Mouse (Mus musculus) CH12.LX (cell line): Measurements from ENCODE around the gene Zbtb37. TPM values are rescaled to one million over a fixed set of nuclear protein-coding genes. Genes with fewer than 3 reads are reported as not detected.

Experiments
- DNase-seq: peaks from one replicate; pipeline ENCODE4 v3.0.0-alpha.2; 2013; ENCODE audit errors: extremely low read depth
- H3K27ac ChIP-seq: 2 replicates; pipeline ENCODE4 v1.5.1; 2012; ENCODE audit warnings: low read depth, mild to moderate bottlenecking, control low read depth, moderate library complexity; ENCODE audit not compliant: insufficient read depth
- H3K27me3 ChIP-seq: replicated peaks from 2 replicates; pipeline ENCODE3; 2012; ENCODE audit warnings: inconsistent platforms
- H3K36me3 ChIP-seq, 2 experiments: replicated peaks in 1 of 2; 2 replicates each; pipeline versions ENCODE3 to v1.6.1; 2012; ENCODE audit warnings: inconsistent platforms in 1 of 2, low read length in 1 of 2, mild to moderate bottlenecking in 1 of 2, mixed read lengths in 1 of 2, moderate library complexity in 1 of 2; ENCODE audit not compliant: control insufficient read depth in 1 of 2, insufficient read depth in 1 of 2
- H3K4me1 ChIP-seq, 2 experiments: 2 replicates each; pipeline ENCODE4 v1.6.1; 2012; ENCODE audit warnings: inconsistent platforms in 1 of 2, moderate library complexity in 1 of 2; ENCODE audit not compliant: insufficient read depth in 2 of 2, control insufficient read depth in 1 of 2
- H3K4me2 ChIP-seq: 2 replicates; pipeline ENCODE4 v1.6.1; 2012; ENCODE audit warnings: low read depth, mild to moderate bottlenecking, control low read depth; ENCODE audit not compliant: poor library complexity, insufficient read depth, severe bottlenecking
- H3K4me3 ChIP-seq, 3 experiments: fragments of 150-350 bp in 1 of 3; sonication (generic) in 1 of 3; replicated peaks in 1 of 3; 2 replicates each; pipeline versions ENCODE3 to v1.5.1; 2011 to 2012; ENCODE audit warnings: low read depth in 2 of 3, low read length in 2 of 3, mild to moderate bottlenecking in 2 of 3, moderate library complexity in 2 of 3, control low read depth in 1 of 3, improper control_type of control experiment in 1 of 3, inconsistent platforms in 1 of 3, mixed read lengths in 1 of 3; ENCODE audit not compliant: poor library complexity in 1 of 3
- H3K79me2 ChIP-seq: replicated peaks from 2 replicates; pipeline ENCODE4 v1.6.1; 2012; ENCODE audit warnings: mild to moderate bottlenecking, moderate library complexity; ENCODE audit not compliant: control insufficient read depth, poor library complexity, insufficient read depth, severe bottlenecking; ENCODE audit errors: extremely low read depth
- H3K9ac ChIP-seq: 2 replicates; pipeline ENCODE4 v1.6.1; 2012; ENCODE audit warnings: low read depth, mild to moderate bottlenecking, control low read depth, moderate library complexity; ENCODE audit not compliant: insufficient read depth
- H3K9me3 ChIP-seq: replicated peaks from 2 replicates; pipeline ENCODE3; 2012; ENCODE audit warnings: low read length, inconsistent platforms, mixed read lengths
- CHD1 ChIP-seq: IDR thresholded peaks from 2 replicates; pipeline ENCODE4 v1.6.1; 2012; ENCODE audit warnings: low read depth, low read length, improper control_type of control experiment, inconsistent platforms
- ELF1 ChIP-seq: IDR thresholded peaks from 2 replicates; pipeline ENCODE4 v1.6.1; 2014; ENCODE audit warnings: low read depth, mild to moderate bottlenecking, inconsistent platforms, low read length, improper control_type of control experiment
- EP300 ChIP-seq: IDR thresholded peaks from 2 replicates; pipeline ENCODE4 v1.6.1; 2011; ENCODE audit warnings: low read length, improper control_type of control experiment
- ETS1 ChIP-seq: conservative IDR thresholded peaks from 2 replicates; pipeline ENCODE4 v1.6.1; 2012; ENCODE audit warnings: low read depth, mild to moderate bottlenecking, inconsistent platforms, low read length, improper control_type of control experiment, moderate library complexity
- GABPA ChIP-seq: IDR thresholded peaks from 2 replicates; pipeline ENCODE4 v1.6.1; 2012; ENCODE audit warnings: low read depth, low read length, improper control_type of control experiment, inconsistent platforms; ENCODE audit not compliant: insufficient replicate concordance
- HCFC1 ChIP-seq: IDR thresholded peaks from 2 replicates; pipeline ENCODE4 v1.6.1; 2012; ENCODE audit warnings: low read depth, mild to moderate bottlenecking, inconsistent platforms, low read length, improper control_type of control experiment
- IRF4 ChIP-seq: IDR thresholded peaks from 2 replicates; pipeline ENCODE4 v1.6.1; 2014; ENCODE audit warnings: low read depth, mild to moderate bottlenecking, inconsistent platforms, low read length, improper control_type of control experiment
- JUND ChIP-seq: conservative IDR thresholded peaks from 2 replicates; pipeline ENCODE4 v1.6.1; 2011; ENCODE audit warnings: low read depth, low read length, improper control_type of control experiment
- KAT2A ChIP-seq: IDR thresholded peaks from 2 replicates; pipeline ENCODE4 v1.6.1; 2012; ENCODE audit warnings: low read length, improper control_type of control experiment, inconsistent platforms; ENCODE audit not compliant: insufficient replicate concordance
- MAX ChIP-seq: IDR thresholded peaks from 2 replicates; pipeline ENCODE4 v1.6.1; 2011; ENCODE audit warnings: low read length, improper control_type of control experiment
- MAZ ChIP-seq: IDR thresholded peaks from 2 replicates; pipeline ENCODE4 v1.6.1; 2012; ENCODE audit warnings: low read depth, mild to moderate bottlenecking, inconsistent platforms, low read length, improper control_type of control experiment, moderate library complexity
- MEF2A ChIP-seq: IDR thresholded peaks from 2 replicates; pipeline ENCODE4 v1.6.1; 2014; ENCODE audit warnings: low read depth, mild to moderate bottlenecking, inconsistent platforms, low read length, improper control_type of control experiment, borderline replicate concordance
- MXI1 ChIP-seq: IDR thresholded peaks from 2 replicates; pipeline ENCODE4 v1.6.1; 2011; ENCODE audit warnings: mild to moderate bottlenecking, low read depth, low read length, improper control_type of control experiment
- MYC ChIP-seq: IDR thresholded peaks from 2 replicates; pipeline ENCODE4 v1.6.1; 2011; ENCODE audit warnings: low read depth, mild to moderate bottlenecking, improper control_type of control experiment, low read length
- NELFE ChIP-seq: IDR thresholded peaks from 2 replicates; pipeline ENCODE4 v1.6.1; 2011; ENCODE audit warnings: low read depth, low read length, improper control_type of control experiment
- PAX5 ChIP-seq: IDR thresholded peaks from 2 replicates; pipeline ENCODE4 v1.6.1; 2012; ENCODE audit warnings: low read length, inconsistent platforms, mixed read lengths
- POLR2A ChIP-seq: IDR thresholded peaks from 2 replicates; pipeline ENCODE4 v1.6.1; 2011; ENCODE audit warnings: low read depth, mild to moderate bottlenecking, improper control_type of control experiment, low read length
- POLR2AphosphoS2 ChIP-seq: IDR thresholded peaks from 2 replicates; pipeline ENCODE4 v1.6.1; 2011; ENCODE audit warnings: low read depth, low read length, improper control_type of control experiment
- RCOR1 ChIP-seq: conservative IDR thresholded peaks from 2 replicates; pipeline ENCODE4 v1.6.1; 2012; ENCODE audit warnings: low read depth, mild to moderate bottlenecking, inconsistent platforms, low read length, improper control_type of control experiment
- SMC3 ChIP-seq: IDR thresholded peaks from 2 replicates; pipeline ENCODE4 v1.6.1; 2011; ENCODE audit warnings: low read depth, low read length, improper control_type of control experiment
- TBP ChIP-seq: conservative IDR thresholded peaks from 2 replicates; pipeline ENCODE4 v1.6.1; 2011; ENCODE audit warnings: low read depth, low read length, improper control_type of control experiment
- TCF12 ChIP-seq: IDR thresholded peaks from 2 replicates; pipeline ENCODE4 v1.6.1; 2014; ENCODE audit warnings: low read depth, mild to moderate bottlenecking, inconsistent platforms, low read length, improper control_type of control experiment
- UBTF ChIP-seq: IDR thresholded peaks from 2 replicates; pipeline ENCODE4 v1.6.1; 2012; ENCODE audit warnings: low read depth, mild to moderate bottlenecking, inconsistent platforms, low read length, improper control_type of control experiment, moderate library complexity
- USF1 ChIP-seq: IDR thresholded peaks from 2 replicates; pipeline ENCODE4 v1.6.1; 2014; ENCODE audit warnings: low read depth, mild to moderate bottlenecking, inconsistent platforms, low read length, improper control_type of control experiment
- USF2 ChIP-seq: conservative IDR thresholded peaks from 2 replicates; pipeline ENCODE4 v1.6.1; 2011; ENCODE audit warnings: low read depth, low read length, improper control_type of control experiment
- ZC3H11A ChIP-seq: IDR thresholded peaks from 2 replicates; pipeline ENCODE4 v1.6.1; 2012; ENCODE audit warnings: low read depth, mild to moderate bottlenecking, inconsistent platforms, low read length, improper control_type of control experiment
- ZKSCAN1 ChIP-seq: IDR thresholded peaks from 2 replicates; pipeline ENCODE4 v1.6.1; 2012; ENCODE audit warnings: low read depth, inconsistent platforms, low read length, improper control_type of control experiment, borderline replicate concordance
- ZMIZ1 ChIP-seq: IDR thresholded peaks from 2 replicates; pipeline ENCODE4 v1.6.1; 2012; ENCODE audit warnings: low read depth, mild to moderate bottlenecking, inconsistent platforms, low read length, improper control_type of control experiment
- dilution Hi-C: fragments of 300-500 bp; cut with MboI; formaldehyde crosslinking; loops from 2 replicates; pipeline ENCODE4 v1.14.3; 2020; ENCODE audit warnings: low sequenced_read_pairs; ENCODE audit not compliant: extremely low pct_unique_long_range_greater_than_20kb, extremely low pct_ligation_motif_present
- in situ Hi-C: fragments of 300-500 bp; cut with MboI; formaldehyde crosslinking; loops from 3 replicates; pipeline ENCODE4 v1.14.3; 2019; ENCODE audit warnings: low sequenced_read_pairs, low pct_ligation_motif_present, low pct_unique_long_range_greater_than_20kb, mixed read lengths
- polyA plus RNA-seq: library from polyadenylated mRNA; unstranded; fragments of >175 nt; gene quantifications from 2 replicates; pipeline ENCODE4 v1.2.1, GENCODE M21; 2012; ENCODE audit warnings: low read depth; ENCODE audit not compliant: insufficient read length
- total RNA-seq, 2 experiments: library from RNA; depleted of rRNA; stranded (reverse); fragments of 300-350 nt in 1 of 2; fragments of >200 nt in 1 of 2; gene quantifications; 2 replicates each; pipeline ENCODE4 v1.2.3; 2012 to 2014

Zbtb37 gene
- total and polyA plus RNA-seq, 3 experiments = 4.5 to 4.8 (median 4.7) TPM

DNA sequence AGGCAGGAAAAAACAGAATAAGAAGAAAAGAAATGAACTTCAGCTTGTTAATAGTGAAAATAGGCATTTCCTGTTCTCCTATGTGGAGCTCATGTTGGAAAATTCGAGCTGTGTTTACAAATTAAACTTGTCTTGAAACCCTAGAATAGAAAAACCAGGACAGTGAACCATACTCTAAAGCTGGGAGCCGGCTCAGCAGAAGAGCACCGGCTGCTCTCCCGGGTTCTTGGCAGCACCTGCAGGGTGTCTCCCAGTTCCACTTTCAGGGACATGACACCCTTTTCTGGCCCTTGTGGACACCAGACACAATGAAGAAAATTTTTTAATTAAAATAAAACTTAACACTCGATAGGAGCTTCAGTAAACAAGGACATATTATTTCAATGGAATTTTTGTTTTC lies 66.0 kb downstream of the Zbtb37 start:
- Histone ChIP-seq H3K27ac (no peak overlapping the region), H3K36me3 (peaks cover 20 to 66% of the 10 kb centered on the region in 2 experiments), H3K4me2 (no peak overlapping the region), H3K79me2 (no peaks in the 10 kb centered on the region), H3K9ac (no peak overlapping the region), H3K9me3 (no peaks in the 10 kb centered on the region), H3K4me3 (no peak overlapping the region), H3K27me3 (no peaks in the 10 kb centered on the region)
- DNase-seq = no peak
- dilution Hi-C loops (no loop called here), in situ Hi-C loops (no loop called here)
- TF ChIP-seq MAZ = no peak
- no peak for TF ChIP-seq NELFE
- no peak for TF ChIP-seq MXI1
- TF ChIP-seq PAX5 = no peak
- no peak for TF ChIP-seq ETS1
- TF ChIP-seq USF2 = no peak
- TF ChIP-seq GABPA = no peak
- TF ChIP-seq ZMIZ1 = no peak
- TF ChIP-seq JUND = no peak
- TF ChIP-seq CHD1 = no peak
- TF ChIP-seq EP300 = no peak
- no peak for TF ChIP-seq HCFC1
- TF ChIP-seq USF1 = no peak
- no peak for TF ChIP-seq ZC3H11A
- no peak for TF ChIP-seq TCF12
- no peak for TF ChIP-seq POLR2A
- no peak for TF ChIP-seq ELF1
- TF ChIP-seq MAX = no peak
- TF ChIP-seq, all 38 proteins: peak for 0
- H3K4me1 ChIP-seq = peaks cover 0 to 29% of the 10 kb centered on the region in 2 experiments; a peak in 2 of 4 replicates

DNA sequence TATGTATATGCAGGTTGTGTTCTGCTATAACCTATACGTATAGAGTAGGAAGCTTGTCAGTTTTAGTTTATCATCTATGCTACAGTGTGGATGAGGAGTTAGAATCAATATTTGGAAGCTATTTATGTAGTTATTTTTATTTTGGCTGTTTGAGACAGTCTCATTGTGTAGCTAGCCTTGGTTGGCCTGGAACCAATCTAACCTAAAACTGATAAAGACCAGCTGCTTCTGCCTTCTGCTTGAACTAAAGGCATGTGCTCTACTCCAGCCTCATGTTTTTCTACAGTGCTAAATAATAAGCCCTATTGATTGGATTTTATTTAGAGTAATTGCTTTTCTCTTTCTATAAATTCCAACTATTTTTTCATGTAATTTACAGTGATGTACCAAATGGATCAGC lies 67.4 kb downstream of the Zbtb37 start:
- DNase-seq = no peak
- Histone ChIP-seq H3K4me1 (peaks cover 4 to 33% of the 10 kb centered on the region in 2 experiments; a peak in 3 of 4 replicates), H3K79me2 (no peaks in the 10 kb centered on the region), H3K36me3 (peaks cover 26 to 77% of the 10 kb centered on the region in 2 experiments), H3K4me2 (no peak overlapping the region), H3K27me3 (no peaks in the 10 kb centered on the region), H3K9ac (no peak overlapping the region), H3K27ac (no peak overlapping the region), H3K4me3 (no peak overlapping the region), H3K9me3 (no peaks in the 10 kb centered on the region)
- TF ChIP-seq MEF2A (no peak), KAT2A (no peak), PAX5 (no peak), ZKSCAN1 (no peak), UBTF (no peak), SMC3 (no peak), ZC3H11A (no peak), MYC (no peak), TBP (no peak), ETS1 (no peak), NELFE (no peak), JUND (no peak), IRF4 (no peak), ELF1 (no peak), RCOR1 (no peak), POLR2AphosphoS2 (no peak), GABPA (no peak)
- in situ Hi-C loops = no loop called here
- dilution Hi-C loops = no loop called here
